Mouse (Mus musculus) induced T-regulatory cell, adult 2 months (primary cell): ENCODE measurements around the gene Snd1.
A peak's percentile ranks its signal among the peaks of the same experiment; 100 is the strongest.

Experiments used
- DNase-seq: peaks from one replicate; pipeline ENCODE4 v3.0.0-alpha.2; 2012; ENCODE audit warnings: low read depth

The Snd1 gene

DNA sequence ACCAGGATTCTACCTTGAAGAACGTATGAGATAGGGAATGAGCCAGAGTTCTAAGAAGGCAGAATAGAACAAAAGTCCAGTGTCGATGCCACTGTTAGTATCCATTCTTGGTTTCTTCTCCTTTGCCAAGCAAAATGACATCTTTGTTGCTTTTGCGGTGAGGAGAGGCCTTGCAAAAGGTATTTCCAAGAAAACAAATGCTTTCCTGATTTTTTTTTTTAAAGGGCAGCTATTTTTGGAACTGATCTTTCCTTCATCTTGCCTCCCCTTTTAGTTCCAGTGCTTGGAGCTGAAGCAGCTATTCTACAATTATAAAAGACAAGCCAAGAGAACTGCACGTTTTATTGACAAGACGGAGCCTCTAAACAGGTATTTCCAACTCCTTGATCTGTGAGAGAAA lies at the start of gene Snd1:
Gene Snd1 (plus strand): TSS at position 301 of the 400 bp plus-strand sequence.
- no peak for DNase-seq

DNA sequence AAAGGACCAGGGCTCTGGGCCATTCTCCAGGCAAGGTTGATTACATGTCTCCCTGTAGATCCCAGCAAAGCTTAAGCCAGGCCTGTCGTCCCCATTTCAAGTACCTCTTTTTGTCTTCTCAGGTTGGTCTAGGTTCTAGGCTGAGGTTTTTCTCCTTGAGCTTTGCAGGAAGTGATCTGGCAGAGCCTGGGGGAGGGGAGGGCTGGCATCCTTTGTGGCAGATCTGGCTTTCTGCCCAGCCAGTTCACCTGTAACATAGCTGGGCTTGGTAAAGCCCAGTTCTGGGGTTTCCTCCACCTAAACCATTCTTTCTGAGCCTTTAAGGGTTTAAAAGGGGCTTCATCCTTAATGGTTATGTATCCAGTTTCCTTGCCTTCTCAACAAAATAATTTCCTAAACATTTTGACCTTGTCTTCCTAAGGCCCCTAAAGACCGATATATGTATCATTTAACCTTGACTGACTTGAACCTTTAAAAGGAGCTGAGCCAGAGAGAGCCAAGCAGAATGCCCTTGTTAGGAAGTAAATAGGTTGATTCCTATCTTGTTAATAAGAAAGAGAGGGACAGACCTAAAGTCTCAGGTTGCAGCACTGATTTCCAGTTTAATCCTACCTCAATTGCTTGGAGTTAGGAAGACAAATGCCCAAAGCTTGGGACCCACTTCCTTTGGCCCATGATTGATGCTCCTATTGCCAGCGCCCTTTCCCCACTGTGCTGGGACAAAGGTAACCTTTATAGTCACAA lies 47.7 kb upstream of the Snd1 start, which contains the start of gene Fscn3:
Gene Fscn3 (plus strand): TSS at position 694 of the 744 bp plus-strand sequence.
- DNase-seq, result peak; percentile 55

DNA sequence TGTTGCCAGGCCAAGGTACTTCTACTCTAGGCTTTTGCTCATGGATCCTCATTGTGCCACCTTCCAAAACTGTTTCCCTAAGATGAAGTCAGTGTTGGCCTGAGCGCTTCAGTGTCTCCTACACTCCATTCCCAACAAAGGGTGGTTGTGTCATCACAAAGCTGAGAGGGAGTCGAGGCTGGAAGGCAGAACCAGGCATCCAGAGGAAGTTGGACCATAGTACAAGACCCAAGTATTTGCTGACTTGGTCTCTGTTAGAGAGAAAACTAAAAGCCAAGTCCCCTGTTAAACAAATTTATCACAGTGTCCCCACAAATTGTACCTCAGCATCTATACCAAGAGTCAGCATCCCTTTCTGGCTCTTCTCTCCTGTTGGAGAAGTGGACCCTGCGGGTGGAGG lies 46.6 kb upstream of the Snd1 start, which contains the start of gene Gcc1:
Gene Gcc1 (minus strand): TSS at position 101 of the 400 bp plus-strand sequence.
- no peak for DNase-seq

DNA sequence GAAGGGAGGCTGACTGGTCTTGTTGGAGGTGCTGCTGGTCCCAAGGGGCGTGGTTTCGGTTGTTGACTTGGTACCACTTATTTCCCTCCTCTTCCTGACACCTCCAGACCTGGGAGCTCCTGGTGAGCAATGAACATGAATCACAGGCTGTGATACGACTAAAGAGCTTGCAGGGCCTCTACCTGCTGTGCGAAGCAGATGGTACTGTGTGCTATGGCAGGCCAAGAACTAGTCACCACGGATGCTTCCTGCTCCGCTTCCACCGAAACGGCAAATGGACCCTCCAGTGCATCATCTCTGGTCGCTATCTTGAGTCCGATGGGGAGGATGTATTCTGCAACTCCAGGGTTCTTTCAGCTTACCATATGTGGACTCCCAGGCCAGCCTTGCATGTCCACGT lies 45.1 kb upstream of the Snd1 start:
- no peak for DNase-seq

DNA sequence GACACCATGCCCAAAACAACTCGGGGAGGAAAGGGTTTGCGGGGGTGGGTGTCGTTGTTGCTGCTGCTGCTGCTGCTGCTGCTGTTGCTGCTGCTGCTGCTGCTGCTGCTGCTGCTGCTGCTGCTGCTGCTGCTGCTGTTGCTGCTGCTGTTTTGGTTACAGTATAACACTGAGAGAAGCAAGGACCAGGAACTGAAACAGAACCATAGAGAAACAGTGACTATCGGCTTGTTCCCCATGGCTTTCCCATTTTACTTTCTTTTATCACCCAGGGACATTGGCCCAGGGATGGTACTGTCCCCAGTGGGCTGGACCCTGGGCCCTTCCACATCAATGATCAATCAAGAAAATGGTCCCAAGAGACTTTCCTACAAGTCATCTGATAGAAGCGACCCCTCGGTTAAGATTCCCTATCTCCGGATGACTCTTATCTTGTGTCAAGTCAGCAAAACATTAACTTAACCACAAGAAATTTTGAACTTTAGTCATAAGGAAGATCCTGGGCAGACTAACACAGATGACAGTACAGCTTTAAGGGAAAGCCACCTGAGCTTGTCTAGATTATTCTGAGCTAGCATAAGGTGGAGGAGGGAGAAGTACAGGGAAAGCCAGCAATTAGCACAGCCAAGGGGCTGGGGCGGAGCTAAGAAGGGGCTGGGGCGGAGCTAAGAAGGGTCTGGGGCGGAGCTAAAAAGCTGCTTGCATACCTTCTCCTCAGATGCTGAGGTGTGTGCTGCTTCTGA lies 44.0 kb upstream of the Snd1 start:
- DNase-seq, result no peak

DNA sequence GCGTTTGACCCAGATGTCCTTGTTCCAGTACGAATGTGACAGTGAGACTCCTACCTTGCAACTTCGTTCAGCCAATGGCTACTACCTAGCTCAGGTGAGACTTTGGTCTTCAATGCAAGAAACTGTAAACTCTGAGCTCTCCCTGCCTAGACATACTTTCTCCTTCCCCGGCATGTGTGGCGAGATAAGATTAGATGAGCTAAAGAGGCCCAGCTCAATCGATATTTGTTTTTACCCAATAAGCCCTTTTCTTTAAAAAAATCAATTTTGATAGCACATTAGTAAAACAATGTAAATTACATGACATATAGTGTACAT lies 43.4 kb upstream of the Snd1 start:
- DNase-seq, result no peak

DNA sequence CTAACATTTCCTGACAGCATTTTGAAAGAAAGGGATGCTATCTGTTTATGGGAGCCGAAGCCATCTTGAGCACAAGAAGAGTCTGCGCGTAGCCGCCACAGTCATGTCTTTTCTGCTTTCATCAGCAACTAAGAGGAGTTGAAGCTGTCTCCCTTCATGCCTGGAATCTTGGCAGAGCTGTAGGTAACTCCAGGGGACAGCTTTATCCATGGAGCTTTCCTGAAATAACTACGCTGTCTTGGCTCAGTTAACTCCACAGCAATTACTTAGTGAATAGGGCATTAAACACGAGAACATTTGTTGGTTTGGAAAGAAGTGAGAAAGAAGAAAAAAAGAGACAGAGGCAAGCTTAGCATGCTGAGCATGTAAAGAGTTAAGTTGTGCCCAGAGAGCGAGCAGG lies 27.0 kb upstream of the Snd1 start:
- no peak for DNase-seq

DNA sequence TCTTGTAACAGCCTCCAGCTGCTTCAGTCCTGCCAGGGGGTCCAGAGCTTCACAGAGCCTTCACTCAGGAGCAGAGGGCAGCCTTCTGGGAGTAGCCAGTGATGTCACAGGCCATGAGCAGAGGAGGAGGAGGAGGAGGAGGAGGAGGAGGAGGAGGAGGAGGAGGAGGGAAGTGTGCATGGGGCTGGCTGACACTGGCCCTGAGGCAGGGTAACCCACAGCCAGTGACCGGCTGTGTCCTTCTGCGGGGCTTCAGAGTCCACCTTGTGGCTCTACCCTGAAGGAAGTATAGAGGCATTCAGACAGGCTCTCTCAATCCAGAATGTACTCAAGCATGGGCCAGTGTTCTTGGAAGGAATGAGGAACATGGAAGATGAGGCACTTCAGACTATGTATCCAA lies 25.7 kb upstream of the Snd1 start, which contains the start of gene Pax4:
Gene Pax4 (minus strand): TSS at position 101 of the 400 bp plus-strand sequence.
- no peak for DNase-seq

DNA sequence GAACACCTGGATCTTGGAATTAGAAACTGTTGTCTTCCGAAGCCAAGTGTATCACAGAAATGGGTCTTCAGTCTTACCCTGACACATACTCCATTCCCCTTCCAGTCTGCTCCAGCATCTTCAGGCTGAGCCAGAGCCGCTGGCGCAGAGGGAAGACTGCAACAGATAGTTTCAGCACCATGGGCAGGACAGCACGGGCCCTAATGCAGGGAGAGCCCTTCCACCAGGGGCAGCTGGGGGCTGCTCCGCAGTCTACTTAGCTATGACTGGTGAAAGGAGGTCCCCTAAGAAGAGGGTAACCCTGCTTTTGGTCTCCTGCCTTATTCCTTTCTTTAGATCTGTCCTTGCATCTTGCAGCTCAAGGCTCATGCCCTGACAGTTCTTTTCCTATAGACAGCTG lies 24.5 kb upstream of the Snd1 start:
- DNase-seq, result no peak

DNA sequence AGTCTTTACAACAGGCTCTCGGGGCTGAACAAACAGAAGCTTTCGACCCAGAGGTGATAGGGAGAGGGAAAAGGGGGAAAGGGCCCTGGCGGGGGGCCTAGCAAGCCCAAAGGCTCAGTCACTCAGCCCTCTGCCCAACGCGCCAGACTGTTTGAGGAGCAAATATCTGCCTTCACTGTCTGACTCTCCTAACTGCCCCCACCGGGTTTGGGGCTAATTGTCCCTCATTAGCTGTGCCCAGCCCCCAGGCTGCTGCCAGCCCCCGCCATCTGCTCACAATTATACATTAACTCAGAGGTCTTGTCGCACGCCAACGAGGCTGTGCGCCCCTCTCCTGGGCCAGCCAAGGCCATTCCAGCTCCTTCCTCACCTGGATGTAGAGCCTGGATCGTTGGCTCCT lies 24.0 kb upstream of the Snd1 start:
- DNase-seq, result no peak

DNA sequence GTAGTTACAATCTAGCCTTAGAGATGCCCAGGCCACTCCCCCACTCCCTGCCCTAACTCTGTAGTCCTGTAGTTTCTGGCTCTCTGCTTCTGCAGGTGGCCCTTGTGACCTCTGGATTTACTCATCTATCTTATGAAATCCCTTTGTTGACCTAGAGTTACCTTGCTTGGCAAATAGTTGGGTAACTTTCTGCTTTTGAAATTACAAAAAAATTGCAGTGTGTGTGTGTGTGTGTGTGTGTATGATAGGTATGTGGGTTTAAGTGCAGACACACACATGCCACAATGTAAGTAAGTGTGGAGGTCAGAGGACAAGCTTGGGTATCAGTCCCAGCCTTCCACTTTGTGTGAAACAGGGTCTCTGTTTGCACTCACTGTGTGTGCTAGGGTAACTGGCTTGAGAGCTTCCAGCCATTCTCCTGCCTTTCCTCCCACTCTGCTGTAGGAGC lies 15.7 kb upstream of the Snd1 start:
- DNase-seq, result no peak

DNA sequence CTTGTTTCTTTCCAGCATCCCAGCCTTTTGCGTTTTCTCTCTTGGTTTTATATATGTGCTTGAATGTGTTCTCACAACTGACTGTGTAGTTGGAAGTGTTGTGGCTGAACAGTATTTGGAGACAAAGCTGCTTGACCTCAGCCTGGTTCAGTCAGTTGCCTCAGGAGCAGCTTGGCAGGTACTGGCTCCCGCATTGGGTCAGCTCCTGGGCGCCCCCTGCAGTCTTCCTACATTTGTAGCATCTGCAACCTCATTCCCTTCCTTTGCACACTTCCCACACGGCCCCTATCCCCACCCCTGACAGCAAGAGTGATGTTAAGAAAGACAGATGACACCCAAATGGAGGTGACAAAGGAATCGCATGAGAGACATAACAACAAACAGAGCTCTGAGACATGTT lies 14.4 kb upstream of the Snd1 start:
- DNase-seq, result peak; percentile 54

DNA sequence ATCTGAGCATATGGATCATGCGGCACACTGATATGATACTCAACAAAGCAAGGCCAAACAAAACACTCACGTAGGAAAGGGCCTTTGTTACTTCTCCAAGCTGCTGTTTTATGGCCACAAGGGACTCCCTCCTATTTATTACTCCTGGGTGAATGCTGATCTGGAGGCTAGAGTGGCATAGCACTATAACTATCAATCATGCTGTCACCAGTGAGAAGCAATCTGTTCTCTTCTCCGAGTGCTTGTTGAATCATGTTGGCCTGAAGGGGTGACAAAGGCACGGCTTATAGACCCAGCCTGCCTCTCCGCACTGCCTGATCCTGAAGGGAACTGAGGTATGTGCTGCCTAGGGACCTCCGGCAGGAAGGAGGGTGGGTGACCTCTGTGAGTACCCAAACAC lies 10.3 kb upstream of the Snd1 start:
- DNase-seq, result no peak

DNA sequence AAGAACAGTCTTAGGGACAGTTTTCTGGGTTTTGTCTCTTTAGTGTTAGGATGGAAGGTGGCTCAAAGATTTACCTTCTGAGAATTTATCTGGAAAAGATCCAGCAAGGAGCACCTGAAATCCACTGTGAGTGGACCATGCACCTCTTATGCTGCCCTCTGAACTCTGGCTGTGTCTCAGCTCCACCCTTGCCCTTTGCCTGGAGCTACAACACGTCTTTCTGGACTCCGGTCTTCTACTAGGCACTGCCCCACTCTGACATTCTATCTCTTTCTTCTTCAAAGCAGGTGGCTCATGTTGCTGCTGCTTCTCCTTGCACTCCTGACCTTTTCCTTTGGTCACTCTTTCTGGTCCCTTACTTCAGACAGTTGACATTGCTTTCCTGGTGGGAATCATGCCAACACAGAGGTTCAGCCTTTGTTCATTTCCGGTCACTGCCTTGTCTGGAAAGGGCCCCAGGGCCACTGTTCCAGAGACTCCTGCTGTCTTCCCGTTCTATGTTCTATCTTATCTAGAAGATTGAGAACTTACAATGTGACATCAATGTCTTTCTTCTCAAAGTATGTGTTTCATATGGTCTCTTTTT lies 4.8 kb upstream of the Snd1 start:
- no peak for DNase-seq

DNA sequence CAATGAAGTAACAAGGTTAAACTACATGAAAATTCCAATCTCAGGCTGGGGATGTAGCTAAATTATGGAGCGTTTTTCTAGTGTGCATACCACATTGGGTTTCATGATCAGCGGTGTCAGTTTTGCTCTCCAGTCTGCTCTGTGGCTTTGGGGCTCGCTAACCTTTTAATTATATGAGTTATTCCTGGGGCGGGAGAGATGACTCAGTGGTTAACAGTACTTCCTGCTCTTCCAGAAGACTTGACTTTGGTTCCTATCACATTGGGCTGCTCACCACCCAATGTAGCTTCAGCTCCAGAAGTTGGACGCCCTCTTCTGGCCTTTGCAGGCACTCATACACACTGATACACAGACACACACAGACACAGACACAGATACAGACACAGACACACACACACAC lies 4.3 kb upstream of the Snd1 start:
- no peak for DNase-seq

DNA sequence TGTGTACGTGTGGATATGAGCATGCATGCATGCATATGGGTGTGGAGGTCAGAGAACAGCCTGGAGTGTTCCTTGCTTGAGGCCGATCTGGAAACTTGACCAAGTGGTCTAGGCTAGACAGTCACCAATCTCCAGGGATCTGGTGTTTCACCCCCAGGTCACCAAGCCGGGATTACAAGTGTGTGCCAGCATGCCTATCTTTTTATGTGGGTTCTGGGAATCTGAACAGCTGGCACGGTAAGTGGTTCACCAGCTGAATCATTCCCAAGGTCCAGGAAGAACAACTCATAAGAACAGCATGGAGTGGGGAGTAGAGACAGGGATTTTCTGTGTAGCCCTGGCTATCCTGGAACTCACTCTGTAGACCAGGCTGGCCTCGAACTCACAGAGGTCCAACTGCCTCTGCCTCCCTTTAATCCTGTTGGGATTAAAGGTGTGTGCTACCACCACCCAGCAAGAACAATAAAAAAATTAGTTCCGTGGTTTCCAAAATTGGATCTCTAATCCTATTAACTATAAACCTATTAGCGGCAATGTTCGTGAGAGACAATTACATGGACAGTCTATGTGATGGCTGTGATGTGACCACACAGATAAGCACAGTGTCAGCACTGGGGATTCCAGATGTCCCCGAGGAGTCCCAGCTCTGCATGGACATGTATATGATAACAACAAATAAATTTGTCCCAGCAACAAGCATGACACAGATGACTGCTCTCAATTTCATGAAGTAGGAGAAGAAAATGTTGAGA lies 3.5 kb upstream of the Snd1 start:
- no peak for DNase-seq

DNA sequence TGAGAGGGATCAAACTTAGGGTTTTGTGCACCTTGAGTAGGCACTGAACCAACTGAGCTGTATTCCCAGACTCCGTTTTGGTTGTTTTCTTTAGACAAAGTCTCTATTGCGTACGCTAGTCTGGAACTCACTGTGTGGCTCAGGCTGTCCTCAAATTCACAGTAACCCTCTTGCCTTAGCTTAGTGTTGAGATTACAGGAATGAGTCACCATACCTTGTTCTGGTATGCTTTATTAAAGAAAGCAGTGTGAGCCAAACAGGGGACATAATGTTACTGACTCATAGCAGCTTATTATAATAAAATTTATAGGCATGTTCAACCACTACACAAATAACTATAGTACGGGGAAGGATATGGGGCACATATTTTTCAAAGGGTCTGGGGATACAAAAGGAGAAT lies 728 bp upstream of the Snd1 start:
- DNase-seq, result no peak

DNA sequence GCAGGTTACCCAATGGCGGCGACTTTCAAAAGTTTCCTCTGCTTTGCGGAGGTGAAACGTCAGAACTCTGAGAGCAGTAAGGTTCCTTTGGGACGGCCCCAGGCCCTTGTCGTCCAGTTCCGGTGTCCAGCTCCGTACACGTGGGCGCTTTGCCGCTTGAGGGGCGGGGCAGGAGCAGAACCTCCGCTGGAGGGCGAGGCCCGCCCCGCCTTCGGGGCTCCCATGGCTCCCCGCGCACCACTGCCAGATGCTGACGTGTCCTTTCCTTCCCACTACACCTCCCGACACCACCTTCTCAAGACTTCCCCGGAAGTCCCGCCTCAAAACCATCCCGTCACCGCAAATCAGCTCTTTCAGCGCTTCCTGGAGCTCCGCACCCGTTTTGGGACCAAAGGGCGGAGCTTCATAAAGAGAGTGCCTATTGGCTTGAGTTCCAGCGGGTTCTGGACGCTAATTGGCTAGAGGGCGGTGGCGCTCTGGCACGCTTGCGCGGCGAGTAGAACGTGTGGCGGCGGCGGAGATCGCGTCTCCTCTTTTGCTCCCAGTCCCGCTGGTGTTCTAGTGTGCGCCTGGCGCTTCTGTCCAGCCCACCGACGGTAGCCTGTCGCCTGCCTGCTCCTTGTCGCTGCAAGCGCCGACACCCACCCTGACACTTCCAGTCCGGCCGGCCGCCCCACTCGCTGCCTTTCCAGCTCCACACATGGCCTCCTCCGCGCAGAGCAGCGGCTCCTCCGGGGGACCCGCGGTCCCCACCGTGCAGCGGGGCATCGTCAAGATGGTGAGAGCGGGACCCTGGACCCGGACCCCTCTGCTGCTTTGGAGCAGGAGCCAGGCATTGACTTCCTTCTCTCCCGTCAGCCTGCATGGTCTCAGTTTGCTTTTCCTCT lies 5.2 kb downstream of the Snd1 start:
- peak; percentile 100 for DNase-seq

DNA sequence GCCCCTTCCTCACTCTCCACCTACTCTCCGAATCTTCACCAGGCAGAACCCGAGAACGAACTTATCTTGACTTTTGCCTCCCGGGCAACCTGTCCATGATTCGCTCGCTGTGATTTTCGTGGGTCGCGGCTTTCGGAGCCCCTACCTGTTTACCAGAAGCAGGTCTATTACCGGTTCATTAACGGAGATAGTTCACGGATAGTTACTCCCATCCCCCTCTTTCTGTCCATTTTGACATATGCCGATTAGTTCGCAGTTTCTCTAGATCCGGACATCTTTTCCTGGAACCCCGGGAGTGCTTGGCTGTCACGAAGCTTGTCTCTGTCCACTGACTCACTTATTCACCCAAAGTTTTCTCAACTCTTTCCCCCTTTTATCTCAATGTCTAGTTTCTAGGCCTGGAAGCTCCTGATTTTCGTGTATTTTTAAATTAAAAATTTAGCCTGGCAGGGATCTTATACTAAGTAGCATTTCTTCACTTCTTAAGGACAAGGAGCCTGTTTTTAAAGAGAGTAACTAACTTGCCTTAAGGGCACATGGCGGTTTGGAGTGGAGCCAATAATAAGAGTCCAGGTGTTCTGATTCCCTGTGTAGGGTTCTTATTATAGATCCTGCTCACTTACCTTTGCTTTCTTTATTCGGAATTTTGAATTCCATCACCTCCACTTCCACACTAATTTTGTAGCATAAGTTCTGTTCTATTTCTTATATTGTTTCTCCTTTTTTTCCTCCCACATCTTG lies 6.0 kb downstream of the Snd1 start:
- peak; percentile 38 for DNase-seq

DNA sequence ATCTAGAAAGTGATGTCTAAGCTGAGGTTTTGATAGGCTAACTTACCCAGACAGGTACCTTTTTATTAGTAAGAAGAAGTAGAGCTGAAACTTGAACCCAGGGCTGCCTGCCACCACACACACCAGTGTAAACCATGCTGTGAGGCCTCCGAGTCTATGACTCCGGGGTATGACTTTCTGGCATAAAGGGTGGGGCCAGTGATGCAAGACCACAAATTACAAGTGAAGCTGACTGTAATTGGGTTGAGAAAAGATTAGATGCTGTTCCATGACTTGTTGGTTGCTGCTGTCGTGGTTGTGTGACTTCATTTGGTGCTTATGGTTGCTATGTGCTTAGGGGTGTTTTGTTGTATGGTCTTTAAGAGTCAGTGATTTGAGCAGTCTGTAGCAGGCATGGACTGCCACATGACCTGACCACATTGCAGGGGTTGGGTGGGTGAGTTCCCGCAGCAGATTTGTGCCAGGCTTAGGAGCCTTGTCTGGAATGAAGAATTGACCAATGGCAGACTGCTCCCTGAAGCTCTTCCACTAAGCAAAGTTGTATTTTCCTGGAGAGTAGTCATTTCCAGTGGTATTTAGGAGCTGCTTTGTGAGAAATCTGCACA lies 7.9 kb downstream of the Snd1 start:
- peak; percentile 62 for DNase-seq
